Mouse (Mus musculus): ENCODE data around the gene Tap2.

- no peak for TF ChIP-seq CTCF (IDR thresholded peaks at IDR 0.05; ENCODE audit: low read depth, low read length)
- TF ChIP-seq POLR2A (IDR thresholded peaks at IDR 0.05; ENCODE audit: insufficient read depth, low read length), result no peak
These were observed 4.2 kb upstream of the Tap2 start for GRCm38 (mm10) chr17:34199050-34199619.

All from ES-Bruce4 (cell line).